ENCODE assay signal across 19 mouse cellular contexts in genomic region chr13:102994098-102994497, GRCm38 (mm10).
A peak's percentile ranks its signal among the peaks of the same experiment; 100 is the strongest.
DNase-seq lines count a peak whose midpoint lies in the region; ATAC-seq and TF ChIP-seq lines count a peak whose summit lies in the region.
"Had no signal": no experiment of that assay in that cellular context is flagged by ENCODE, and none has a peak within 500 bp of the region (broad histone marks: within the 10 kb centered on the region; RNA-seq: fewer than 3 reads in every experiment).

No protein-coding gene starts in this region.

- no peaks in the 10 kb centered on the region for H3K9me3 ChIP-seq in lung, postnatal 0 days (ENCODE audit: low read length)
- H3K9me3 ChIP-seq: embryonic facial prominence, embryonic 15.5 days; forebrain, embryonic 10.5 days; hindbrain, embryonic 12.5 days; intestine, embryonic 15.5 days; limb, embryonic 12.5 days; liver, embryonic 13.5 days; megakaryocyte, embryonic 14.5 days had no signal

- no peak overlapping the region for H3K4me3 ChIP-seq in lung, postnatal 0 days (ENCODE audit: low read depth, low read length)
- H3K4me3 ChIP-seq: embryonic facial prominence, embryonic 15.5 days; forebrain, embryonic 10.5 days; hindbrain, embryonic 12.5 days; intestine, embryonic 15.5 days; layer of hippocampus, adult 2 months; limb, embryonic 12.5 days; liver, embryonic 13.5 days; megakaryocyte, embryonic 14.5 days had no signal

- no peak overlapping the region for H3K9ac ChIP-seq in lung, postnatal 0 days (replicated peaks; ENCODE audit: low read depth)
- H3K9ac ChIP-seq: embryonic facial prominence, embryonic 15.5 days; hindbrain, embryonic 12.5 days; intestine, embryonic 15.5 days; limb, embryonic 12.5 days; liver, embryonic 13.5 days had no signal

- H3K27ac ChIP-seq in lung, postnatal 0 days (ENCODE audit: low read length), result no peak overlapping the region
- H3K27ac ChIP-seq: embryonic facial prominence, embryonic 15.5 days; forebrain, embryonic 10.5 days; hindbrain, embryonic 12.5 days; intestine, embryonic 15.5 days; layer of hippocampus, adult 2 months; limb, embryonic 12.5 days; liver, embryonic 13.5 days had no signal

- no peaks in the 10 kb centered on the region for H3K4me1 ChIP-seq in lung, postnatal 0 days (ENCODE audit: insufficient read depth, low read depth, low read length)
- H3K4me1 ChIP-seq: embryonic facial prominence, embryonic 15.5 days; forebrain, embryonic 10.5 days; intestine, embryonic 15.5 days; limb, embryonic 12.5 days; liver, embryonic 13.5 days; megakaryocyte, embryonic 14.5 days had no signal

- TF ChIP-seq EP300 in lung, postnatal 0 days (IDR thresholded peaks at IDR 0.05), result no peak

- intact Hi-C loops in heart, postnatal 25 days (cut with DNase I), result loop anchor here (5.0 kb wide), 1 partner anchor 37 kb away; no protein-coding TSS in a partner anchor

- H3K4me2 ChIP-seq in lung, postnatal 0 days (replicated peaks; ENCODE audit: low read depth, low read length), result no peak overlapping the region
- H3K4me2 ChIP-seq: embryonic facial prominence, embryonic 15.5 days; hindbrain, embryonic 12.5 days; intestine, embryonic 15.5 days; limb, embryonic 12.5 days; liver, embryonic 13.5 days had no signal

- 77% methylated on average over 11 of the region's 11 CpGs for WGBS in lung, postnatal 0 days

- H3K27me3 ChIP-seq in lung, postnatal 0 days (replicated peaks; ENCODE audit: insufficient read depth, low read length), result no peaks in the 10 kb centered on the region
- H3K27me3 ChIP-seq: embryonic facial prominence, embryonic 15.5 days; hindbrain, embryonic 12.5 days; intestine, embryonic 15.5 days; liver, embryonic 13.5 days; megakaryocyte, embryonic 14.5 days had no signal

- ATAC-seq in frontal cortex, adult (ENCODE audit: low TSS enrichment), result peak; percentile 77
- ATAC-seq in lung, postnatal 0 days, result no peak
- ATAC-seq: intestine, embryonic 15.5 days had no signal

- DNase-seq in frontal cortex, postnatal 25 days (ENCODE audit: low spot score in 2 of 2), result no peak
- DNase-seq in lung, postnatal 10 days, result peak; percentile 24
- no peak for DNase-seq in lung, postnatal 0 days (ENCODE audit: low spot score)
- DNase-seq in heart, adult 8-10 months (ENCODE audit: low spot score), result peak; percentile 10
- peak; percentile 20 for DNase-seq in heart, postnatal 25 days (ENCODE audit: low spot score)
- DNase-seq in urinary bladder, postnatal 4 days (ENCODE audit: low spot score in 2 of 2), result no peak
- DNase-seq: adrenal gland, adult 2 months; cerebellum, adult 2 months; gastrocnemius, postnatal 36 days; liver, embryonic 13.5 days; thymus, postnatal 36 days had no signal

- H3K36me3 ChIP-seq in lung, postnatal 0 days (ENCODE audit: insufficient read depth, low read length), result no peaks in the 10 kb centered on the region
- H3K36me3 ChIP-seq: embryonic facial prominence, embryonic 15.5 days; forebrain, embryonic 10.5 days; hindbrain, embryonic 12.5 days; intestine, embryonic 15.5 days; limb, embryonic 12.5 days; liver, embryonic 13.5 days had no signal

- no peak for TF ChIP-seq CTCF in lung, postnatal 0 days (IDR thresholded peaks at IDR 0.05)

Comparison
In these comparisons a context has a peak if more than half of its experiments do, and no peak if none do; other contexts are left out.
1. DNase-seq: peak in lung, postnatal 10 days (single experiment), heart, adult 8-10 months (single experiment) and heart, postnatal 25 days (single experiment); none in frontal cortex, postnatal 25 days (0 of 2), lung, postnatal 0 days (single experiment) and urinary bladder, postnatal 4 days (0 of 2).